Mouse (Mus musculus) CH12.LX (cell line): ENCODE results near the gene Mmgt2.

Experiments
- BHLHE40 ChIP-seq: IDR thresholded peaks from 2 replicates; pipeline ENCODE4 v1.6.1; 2011; ENCODE audit warnings: mild to moderate bottlenecking, low read depth, low read length, improper control_type of control experiment
- CTCF ChIP-seq, 2 experiments: IDR thresholded peaks in 1 of 2; conservative IDR thresholded peaks in 1 of 2; 2 replicates each; pipeline ENCODE4 v1.5.1; 2011 to 2012; ENCODE audit warnings: low read depth in 2 of 2, low read length in 2 of 2, improper control_type of control experiment in 1 of 2, inconsistent platforms in 1 of 2, mild to moderate bottlenecking in 1 of 2, moderate library complexity in 1 of 2
- ELF1 ChIP-seq: IDR thresholded peaks from 2 replicates; pipeline ENCODE4 v1.6.1; 2014; ENCODE audit warnings: low read depth, mild to moderate bottlenecking, inconsistent platforms, low read length, improper control_type of control experiment
- NRF1 ChIP-seq: IDR thresholded peaks from 2 replicates; pipeline ENCODE4 v1.6.1; 2014; ENCODE audit warnings: low read depth, mild to moderate bottlenecking, inconsistent platforms, low read length, improper control_type of control experiment, moderate library complexity
- POLR2A ChIP-seq: IDR thresholded peaks from 2 replicates; pipeline ENCODE4 v1.6.1; 2011; ENCODE audit warnings: low read depth, mild to moderate bottlenecking, improper control_type of control experiment, low read length
- POLR2AphosphoS2 ChIP-seq: IDR thresholded peaks from 2 replicates; pipeline ENCODE4 v1.6.1; 2011; ENCODE audit warnings: low read depth, low read length, improper control_type of control experiment
- USF2 ChIP-seq: conservative IDR thresholded peaks from 2 replicates; pipeline ENCODE4 v1.6.1; 2011; ENCODE audit warnings: low read depth, low read length, improper control_type of control experiment

DNA sequence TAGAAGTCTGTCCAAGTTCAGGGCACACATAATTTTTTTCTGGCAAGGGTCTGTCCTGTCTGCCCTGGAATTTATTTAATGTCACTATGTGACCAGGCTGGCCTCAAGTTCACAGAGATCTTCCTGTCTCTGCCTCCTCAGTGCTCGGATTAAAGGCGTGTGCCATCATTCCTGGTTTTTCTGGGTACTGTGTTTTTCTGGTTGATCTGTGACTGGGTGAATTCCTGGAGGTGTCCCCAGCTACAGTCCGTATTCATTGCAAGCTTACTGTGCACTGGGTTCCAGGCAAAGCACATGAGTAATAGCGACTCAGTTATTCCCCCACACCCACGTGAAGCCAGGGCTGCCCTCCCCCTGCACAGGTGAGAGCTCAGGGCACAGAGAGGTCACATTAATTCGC is 38.2 kb upstream of the Mmgt2 start:
- TF ChIP-seq USF2, result no peak
- TF ChIP-seq CTCF (conservative IDR thresholded peaks at IDR 0.05 in 1 of 2, IDR thresholded peaks at IDR 0.05 in 1 of 2; ENCODE audit: low read depth in 2 of 2, low read length in 2 of 2), result no peak
- TF ChIP-seq POLR2AphosphoS2, result no peak
- TF ChIP-seq ELF1, result no peak
- TF ChIP-seq BHLHE40, result no peak
- no peak for TF ChIP-seq POLR2A
- no peak for TF ChIP-seq NRF1
